Mouse (Mus musculus) CH12.LX (cell line): ENCODE data around the gene Zfp607a. TPM values are rescaled to one million over a fixed set of nuclear protein-coding genes. Genes with fewer than 3 reads are reported as not detected.
"Not testable (repeated sequence)": the region's sequence is repeated elsewhere in the genome, so short reads cannot be mapped to it uniquely, and the experiment has no call there.

ENCODE experiments used
- DNase-seq: peaks from one replicate; pipeline ENCODE4 v3.0.0-alpha.2; 2013; ENCODE audit errors: extremely low read depth
- H3K27ac ChIP-seq: 2 replicates; pipeline ENCODE4 v1.5.1; 2012; ENCODE audit warnings: low read depth, mild to moderate bottlenecking, control low read depth, moderate library complexity; ENCODE audit not compliant: insufficient read depth
- H3K27me3 ChIP-seq: replicated peaks from 2 replicates; pipeline ENCODE3; 2012; ENCODE audit warnings: inconsistent platforms
- H3K36me3 ChIP-seq, 2 experiments: replicated peaks in 1 of 2; 2 replicates each; pipeline versions ENCODE3 to v1.6.1; 2012; ENCODE audit warnings: inconsistent platforms in 1 of 2, low read length in 1 of 2, mild to moderate bottlenecking in 1 of 2, mixed read lengths in 1 of 2, moderate library complexity in 1 of 2; ENCODE audit not compliant: control insufficient read depth in 1 of 2, insufficient read depth in 1 of 2
- H3K4me1 ChIP-seq, 2 experiments: 2 replicates each; pipeline ENCODE4 v1.6.1; 2012; ENCODE audit warnings: inconsistent platforms in 1 of 2, moderate library complexity in 1 of 2; ENCODE audit not compliant: insufficient read depth in 2 of 2, control insufficient read depth in 1 of 2
- H3K4me2 ChIP-seq: 2 replicates; pipeline ENCODE4 v1.6.1; 2012; ENCODE audit warnings: low read depth, mild to moderate bottlenecking, control low read depth; ENCODE audit not compliant: poor library complexity, insufficient read depth, severe bottlenecking
- H3K4me3 ChIP-seq, 3 experiments: fragments of 150-350 bp in 1 of 3; sonication (generic) in 1 of 3; replicated peaks in 1 of 3; 2 replicates each; pipeline versions ENCODE3 to v1.5.1; 2011 to 2012; ENCODE audit warnings: low read depth in 2 of 3, low read length in 2 of 3, mild to moderate bottlenecking in 2 of 3, moderate library complexity in 2 of 3, control low read depth in 1 of 3, improper control_type of control experiment in 1 of 3, inconsistent platforms in 1 of 3, mixed read lengths in 1 of 3; ENCODE audit not compliant: poor library complexity in 1 of 3
- H3K79me2 ChIP-seq: replicated peaks from 2 replicates; pipeline ENCODE4 v1.6.1; 2012; ENCODE audit warnings: mild to moderate bottlenecking, moderate library complexity; ENCODE audit not compliant: control insufficient read depth, poor library complexity, insufficient read depth, severe bottlenecking; ENCODE audit errors: extremely low read depth
- H3K9ac ChIP-seq: 2 replicates; pipeline ENCODE4 v1.6.1; 2012; ENCODE audit warnings: low read depth, mild to moderate bottlenecking, control low read depth, moderate library complexity; ENCODE audit not compliant: insufficient read depth
- H3K9me3 ChIP-seq: replicated peaks from 2 replicates; pipeline ENCODE3; 2012; ENCODE audit warnings: low read length, inconsistent platforms, mixed read lengths
- E2F4 ChIP-seq: IDR thresholded peaks from 2 replicates; pipeline ENCODE4 v1.6.1; 2011; ENCODE audit warnings: low read depth, low read length, improper control_type of control experiment; ENCODE audit not compliant: insufficient replicate concordance
- EP300 ChIP-seq: IDR thresholded peaks from 2 replicates; pipeline ENCODE4 v1.6.1; 2011; ENCODE audit warnings: low read length, improper control_type of control experiment
- GABPA ChIP-seq: IDR thresholded peaks from 2 replicates; pipeline ENCODE4 v1.6.1; 2012; ENCODE audit warnings: low read depth, low read length, improper control_type of control experiment, inconsistent platforms; ENCODE audit not compliant: insufficient replicate concordance
- IRF4 ChIP-seq: IDR thresholded peaks from 2 replicates; pipeline ENCODE4 v1.6.1; 2014; ENCODE audit warnings: low read depth, mild to moderate bottlenecking, inconsistent platforms, low read length, improper control_type of control experiment
- JUN ChIP-seq: IDR thresholded peaks from 2 replicates; pipeline ENCODE4 v1.6.1; 2011; ENCODE audit warnings: low read depth, mild to moderate bottlenecking, low read length, improper control_type of control experiment, moderate library complexity; ENCODE audit not compliant: insufficient read depth
- MAFK ChIP-seq: IDR thresholded peaks from 2 replicates; pipeline ENCODE4 v1.6.1; 2011; ENCODE audit warnings: low read length, improper control_type of control experiment; ENCODE audit not compliant: insufficient replicate concordance
- MAX ChIP-seq: IDR thresholded peaks from 2 replicates; pipeline ENCODE4 v1.6.1; 2011; ENCODE audit warnings: low read length, improper control_type of control experiment
- MEF2A ChIP-seq: IDR thresholded peaks from 2 replicates; pipeline ENCODE4 v1.6.1; 2014; ENCODE audit warnings: low read depth, mild to moderate bottlenecking, inconsistent platforms, low read length, improper control_type of control experiment, borderline replicate concordance
- MXI1 ChIP-seq: IDR thresholded peaks from 2 replicates; pipeline ENCODE4 v1.6.1; 2011; ENCODE audit warnings: mild to moderate bottlenecking, low read depth, low read length, improper control_type of control experiment
- MYC ChIP-seq: IDR thresholded peaks from 2 replicates; pipeline ENCODE4 v1.6.1; 2011; ENCODE audit warnings: low read depth, mild to moderate bottlenecking, improper control_type of control experiment, low read length
- PAX5 ChIP-seq: IDR thresholded peaks from 2 replicates; pipeline ENCODE4 v1.6.1; 2012; ENCODE audit warnings: low read length, inconsistent platforms, mixed read lengths
- POLR2A ChIP-seq: IDR thresholded peaks from 2 replicates; pipeline ENCODE4 v1.6.1; 2011; ENCODE audit warnings: low read depth, mild to moderate bottlenecking, improper control_type of control experiment, low read length
- POLR2AphosphoS2 ChIP-seq: IDR thresholded peaks from 2 replicates; pipeline ENCODE4 v1.6.1; 2011; ENCODE audit warnings: low read depth, low read length, improper control_type of control experiment
- RCOR1 ChIP-seq: conservative IDR thresholded peaks from 2 replicates; pipeline ENCODE4 v1.6.1; 2012; ENCODE audit warnings: low read depth, mild to moderate bottlenecking, inconsistent platforms, low read length, improper control_type of control experiment
- SIN3A ChIP-seq: IDR thresholded peaks from 2 replicates; pipeline ENCODE4 v1.6.1; 2012; ENCODE audit warnings: low read length, improper control_type of control experiment, inconsistent platforms
- TBP ChIP-seq: conservative IDR thresholded peaks from 2 replicates; pipeline ENCODE4 v1.6.1; 2011; ENCODE audit warnings: low read depth, low read length, improper control_type of control experiment
- UBTF ChIP-seq: IDR thresholded peaks from 2 replicates; pipeline ENCODE4 v1.6.1; 2012; ENCODE audit warnings: low read depth, mild to moderate bottlenecking, inconsistent platforms, low read length, improper control_type of control experiment, moderate library complexity
- ZMIZ1 ChIP-seq: IDR thresholded peaks from 2 replicates; pipeline ENCODE4 v1.6.1; 2012; ENCODE audit warnings: low read depth, mild to moderate bottlenecking, inconsistent platforms, low read length, improper control_type of control experiment
- ZNF384 ChIP-seq: IDR thresholded peaks from 2 replicates; pipeline ENCODE4 v1.6.1; 2012; ENCODE audit warnings: low read depth, low read length, improper control_type of control experiment, inconsistent platforms
- dilution Hi-C: fragments of 300-500 bp; cut with MboI; formaldehyde crosslinking; loops from 2 replicates; pipeline ENCODE4 v1.14.3; 2020; ENCODE audit warnings: low sequenced_read_pairs; ENCODE audit not compliant: extremely low pct_unique_long_range_greater_than_20kb, extremely low pct_ligation_motif_present
- in situ Hi-C: fragments of 300-500 bp; cut with MboI; formaldehyde crosslinking; loops from 3 replicates; pipeline ENCODE4 v1.14.3; 2019; ENCODE audit warnings: low sequenced_read_pairs, low pct_ligation_motif_present, low pct_unique_long_range_greater_than_20kb, mixed read lengths
- polyA plus RNA-seq: library from polyadenylated mRNA; unstranded; fragments of >175 nt; gene quantifications from 2 replicates; pipeline ENCODE4 v1.2.1, GENCODE M21; 2012; ENCODE audit warnings: low read depth; ENCODE audit not compliant: insufficient read length
- total RNA-seq, 2 experiments: library from RNA; depleted of rRNA; stranded (reverse); fragments of 300-350 nt in 1 of 2; fragments of >200 nt in 1 of 2; gene quantifications; 2 replicates each; pipeline ENCODE4 v1.2.3; 2012 to 2014

Zfp607a gene
- total and polyA plus RNA-seq, 3 experiments, result 5.8 to 7.0 (median 6.8) TPM

- H3K9me3 ChIP-seq, result peaks cover 3% of the 10 kb centered on the region
- DNase-seq, result no peak
- TF ChIP-seq IRF4, result no peak
- TF ChIP-seq SIN3A, result no peak
- TF ChIP-seq ZNF384, result no peak
- no peak for TF ChIP-seq RCOR1
- TF ChIP-seq MEF2A, result no peak
- TF ChIP-seq, all 38 proteins: peak for 0
- no peak overlapping the region for H3K27ac ChIP-seq
- no peaks in the 10 kb centered on the region for H3K36me3 ChIP-seq
- no peaks in the 10 kb centered on the region for H3K79me2 ChIP-seq
- H3K4me1 ChIP-seq, result no peaks in the 10 kb centered on the region
- in situ Hi-C loops, result no loop called here
- no peaks in the 10 kb centered on the region for H3K27me3 ChIP-seq
- H3K9ac ChIP-seq, result no peak overlapping the region
- no peak overlapping the region for H3K4me2 ChIP-seq
- dilution Hi-C loops, result no loop called here
- H3K4me3 ChIP-seq, result no peak overlapping the region
Measured at GRCm38 (mm10) chr7:27900601-27901000, 43.3 kb downstream of the Zfp607a start.

- Histone ChIP-seq H3K9ac (no peak overlapping the region), H3K4me2 (no peak overlapping the region), H3K4me1 (no peaks in the 10 kb centered on the region), H3K79me2 (no peaks in the 10 kb centered on the region), H3K36me3 (peaks cover 2 to 3% of the 10 kb centered on the region in 2 experiments), H3K9me3 (peaks cover 3% of the 10 kb centered on the region), H3K4me3 (no peak overlapping the region), H3K27me3 (no peaks in the 10 kb centered on the region), H3K27ac (no peak overlapping the region)
- no peak for DNase-seq
- in situ Hi-C loops (no loop called here), dilution Hi-C loops (no loop called here)
- TF ChIP-seq POLR2A (no peak), TBP (no peak), EP300 (no peak), GABPA (no peak), UBTF (no peak), POLR2AphosphoS2 (no peak), ZMIZ1 (no peak), MAX (no peak), MYC (no peak), JUN (no peak), MXI1 (no peak), ZNF384 (no peak), MAFK (no peak), E2F4 (no peak), PAX5 (no peak)
Measured at GRCm38 (mm10) chr7:27905061-27905848, 47.9 kb downstream of the Zfp607a start.

GRCm38 (mm10) chr7:27910952-27911351 is 53.6 kb downstream of the Zfp607a start:
- peaks cover 5 to 13% of the 10 kb centered on the region in 2 experiments for H3K36me3 ChIP-seq
- DNase-seq, H3K9me3 ChIP-seq, dilution Hi-C loops, H3K79me2 ChIP-seq, H3K27ac ChIP-seq, in situ Hi-C loops, H3K4me2 ChIP-seq, H3K4me1 ChIP-seq, H3K27me3 ChIP-seq, H3K4me3 ChIP-seq, H3K9ac ChIP-seq: not testable (repeated sequence)
